Mouse (Mus musculus) liver, adult 2 months (tissue): Measurements from ENCODE around the gene Cd200. TPM values are rescaled to one million over a fixed set of nuclear protein-coding genes. Genes with fewer than 3 reads are reported as not detected.

ENCODE experiments used
- DNase-seq: peaks from one replicate; pipeline ENCODE4 v3.0.0-alpha.2; 2011; ENCODE audit warnings: low read depth, low spot score; ENCODE audit errors: extremely low read depth
- H3K27ac ChIP-seq: fragments of 200-500 bp; replicated peaks from 2 replicates; pipeline ENCODE4 v1.5.1; 2012; ENCODE audit warnings: low read depth, mild to moderate bottlenecking, control low read depth, inconsistent platforms, low read length; ENCODE audit not compliant: insufficient read depth
- H3K27me3 ChIP-seq: fragments of 200-500 bp; 2 replicates; pipeline ENCODE4 v1.6.1; 2012; ENCODE audit warnings: mild to moderate bottlenecking, moderate library complexity, low read length, inconsistent platforms; ENCODE audit not compliant: control insufficient read depth, insufficient read depth
- H3K36me3 ChIP-seq: fragments of 200-500 bp; 2 replicates; pipeline ENCODE4 v1.6.1; 2012; ENCODE audit warnings: low read length, inconsistent platforms; ENCODE audit not compliant: control insufficient read depth, insufficient read depth
- H3K4me1 ChIP-seq: fragments of 200-500 bp; 2 replicates; pipeline ENCODE4 v1.6.1; 2011; ENCODE audit warnings: low read length; ENCODE audit not compliant: control insufficient read depth, insufficient read depth
- H3K4me3 ChIP-seq: fragments of 200-500 bp; 2 replicates; pipeline ENCODE4 v1.5.1; 2011; ENCODE audit warnings: low read depth, mild to moderate bottlenecking, control low read depth, low read length, moderate library complexity; ENCODE audit not compliant: insufficient read depth
- H3K79me2 ChIP-seq: fragments of 200-500 bp; 2 replicates; pipeline ENCODE4 v1.6.1; 2012; ENCODE audit warnings: inconsistent platforms, mild to moderate bottlenecking, low read length, moderate library complexity; ENCODE audit not compliant: control insufficient read depth, insufficient read depth
- H3K9ac ChIP-seq: fragments of 200-500 bp; 2 replicates; pipeline ENCODE4 v1.6.1; 2012; ENCODE audit warnings: low read depth, mild to moderate bottlenecking, control low read depth, inconsistent platforms, low read length
- CTCF ChIP-seq: fragments of 200-500 bp; IDR thresholded peaks from 2 replicates; pipeline ENCODE4 v1.5.1; 2011; ENCODE audit warnings: low read depth, low read length, control low read depth
- POLR2A ChIP-seq: fragments of 200-500 bp; IDR thresholded peaks from 2 replicates; pipeline ENCODE4 v1.6.1; 2011; ENCODE audit warnings: low read length, control low read depth; ENCODE audit not compliant: insufficient read depth; ENCODE audit errors: extremely low read depth
- WGBS: fragments of 180-500 bp; shearing (Covaris S2); methylation state at CpG from one replicate; pipeline ENCODE4 v1.1.7; 2018; 5-methylcytosine and 5-hydroxymethylcytosine counted together
- polyA plus RNA-seq: library from polyadenylated mRNA; depleted of rRNA; stranded (reverse); fragments of >200 nt; gene quantifications from 2 replicates; pipeline ENCODE4 v1.2.3, GENCODE M21; 2012
- total RNA-seq: library from RNA; depleted of rRNA; stranded (reverse); fragments of >200 nt; gene quantifications from 2 replicates; pipeline ENCODE4 v1.2.3, GENCODE M21; 2014

The Cd200 gene
- total and polyA plus RNA-seq, 2 experiments: 0.86 to 1.0 TPM

- no peak overlapping the region for H3K27ac ChIP-seq
- H3K27me3 ChIP-seq: no peaks in the 10 kb centered on the region
- no peaks in the 10 kb centered on the region for H3K4me1 ChIP-seq
- H3K36me3 ChIP-seq: no peaks in the 10 kb centered on the region
- H3K4me3 ChIP-seq: no peak overlapping the region
- H3K9ac ChIP-seq: no peak overlapping the region
- no peaks in the 10 kb centered on the region for H3K79me2 ChIP-seq
- 93% methylated on average over 2 of the region's 2 CpGs for WGBS
- TF ChIP-seq CTCF (no peak), POLR2A (no peak)
- DNase-seq: no peak
Measured at GRCm38 (mm10) chr16:45397440-45397839, 11.4 kb downstream of the Cd200 start.

- WGBS: 92% methylated on average over 6 of the region's 6 CpGs
- no peaks in the 10 kb centered on the region for H3K27me3 ChIP-seq
- TF ChIP-seq POLR2A: no peak
- TF ChIP-seq CTCF: no peak
Measured at GRCm38 (mm10) chr16:45392246-45392645, 16.6 kb downstream of the Cd200 start.

GRCm38 (mm10) chr16:45391680-45392079 is 17.2 kb downstream of the Cd200 start:
- no peak overlapping the region for H3K9ac ChIP-seq
- WGBS: 95% methylated on average over 3 of the region's 3 CpGs
- no peak for DNase-seq
- H3K79me2 ChIP-seq: no peaks in the 10 kb centered on the region
- H3K4me3 ChIP-seq: no peak overlapping the region
- no peaks in the 10 kb centered on the region for H3K27me3 ChIP-seq
- H3K4me1 ChIP-seq: no peaks in the 10 kb centered on the region
- no peak overlapping the region for H3K27ac ChIP-seq
- no peaks in the 10 kb centered on the region for H3K36me3 ChIP-seq
- TF ChIP-seq CTCF (no peak), POLR2A (no peak)

More at GRCm38 (mm10) chr16:45392246-45392645, 16.6 kb downstream of the Cd200 start:
- Histone ChIP-seq H3K36me3 (no peaks in the 10 kb centered on the region), H3K79me2 (no peaks in the 10 kb centered on the region), H3K4me1 (no peaks in the 10 kb centered on the region), H3K4me3 (no peak overlapping the region), H3K27ac (no peak overlapping the region), H3K9ac (no peak overlapping the region)
- no peak for DNase-seq

- Histone ChIP-seq H3K4me3 (no peak overlapping the region), H3K9ac (no peak overlapping the region), H3K27me3 (no peaks in the 10 kb centered on the region), H3K79me2 (no peaks in the 10 kb centered on the region), H3K27ac (no peak overlapping the region), H3K36me3 (no peaks in the 10 kb centered on the region), H3K4me1 (no peaks in the 10 kb centered on the region)
- DNase-seq: no peak
- TF ChIP-seq CTCF: no peak
- no peak for TF ChIP-seq POLR2A
- WGBS: 86% methylated on average over 5 of the region's 5 CpGs
Measured at GRCm38 (mm10) chr16:45390286-45390956, 18.4 kb downstream of the Cd200 start.

- H3K27ac ChIP-seq: no peak overlapping the region
- H3K79me2 ChIP-seq: no peaks in the 10 kb centered on the region
- TF ChIP-seq POLR2A (no peak), CTCF (no peak)
- H3K4me3 ChIP-seq: no peak overlapping the region
- no peaks in the 10 kb centered on the region for H3K36me3 ChIP-seq
- H3K4me1 ChIP-seq: no peaks in the 10 kb centered on the region
- H3K9ac ChIP-seq: no peak overlapping the region
- DNase-seq: no peak
- 79% methylated on average over 2 of the region's 2 CpGs for WGBS
- no peaks in the 10 kb centered on the region for H3K27me3 ChIP-seq
Measured at GRCm38 (mm10) chr16:45389833-45390232, 19.0 kb downstream of the Cd200 start.

- no peaks in the 10 kb centered on the region for H3K79me2 ChIP-seq
- no peaks in the 10 kb centered on the region for H3K4me1 ChIP-seq
- no peak for DNase-seq
- WGBS: 89% methylated on average over 2 of the region's 2 CpGs
- no peaks in the 10 kb centered on the region for H3K27me3 ChIP-seq
- H3K9ac ChIP-seq: no peak overlapping the region
- no peak overlapping the region for H3K27ac ChIP-seq
- no peak overlapping the region for H3K4me3 ChIP-seq
- H3K36me3 ChIP-seq: no peaks in the 10 kb centered on the region
- TF ChIP-seq POLR2A (no peak), CTCF (no peak)
Measured at GRCm38 (mm10) chr16:45389041-45389440, 19.8 kb downstream of the Cd200 start.
